Mouse (Mus musculus) myocyte (in vitro differentiated cells): ENCODE data around the gene Hydin.

Experiments used
- CEBPB ChIP-seq: IDR thresholded peaks from 2 replicates; pipeline ENCODE4 v1.6.1; 2011; ENCODE audit warnings: mild to moderate bottlenecking, moderate library complexity; ENCODE audit not compliant: poor library complexity, insufficient read depth, severe bottlenecking
- E2F4 ChIP-seq: IDR thresholded peaks from one replicate; pipeline ENCODE4 v1.6.1; 2011; ENCODE audit warnings: mild to moderate bottlenecking, control low read depth, moderate library complexity; ENCODE audit not compliant: insufficient read depth
- MYOG ChIP-seq, 3 experiments: IDR thresholded peaks; one replicate each; pipeline ENCODE4 v1.6.1; 2011; ENCODE audit warnings: control low read depth in 2 of 3, low read depth in 2 of 3, mild to moderate bottlenecking in 2 of 3; ENCODE audit not compliant: insufficient read length in 2 of 3, control insufficient read depth in 1 of 3, insufficient read depth in 1 of 3
- POLR2A ChIP-seq: IDR thresholded peaks from one replicate; pipeline ENCODE4 v1.6.1; 2011; ENCODE audit warnings: low read depth, mild to moderate bottlenecking, control low read depth, moderate library complexity; ENCODE audit not compliant: insufficient read length
- POLR2AphosphoS2 ChIP-seq: IDR thresholded peaks from one replicate; pipeline ENCODE4 v1.6.1; 2011; ENCODE audit warnings: low read depth, control low read depth; ENCODE audit not compliant: insufficient read length
- SRF ChIP-seq: IDR thresholded peaks from one replicate; pipeline ENCODE4 v1.6.1; 2011; ENCODE audit warnings: low read depth; ENCODE audit not compliant: control insufficient read depth, insufficient read length
- TCF12 ChIP-seq: IDR thresholded peaks from one replicate; pipeline ENCODE4 v1.6.1; 2011; ENCODE audit warnings: mild to moderate bottlenecking, control low read depth; ENCODE audit not compliant: poor library complexity, insufficient read depth, severe bottlenecking
- USF1 ChIP-seq: IDR thresholded peaks from one replicate; pipeline ENCODE4 v1.6.1; 2011; ENCODE audit warnings: low read depth, mild to moderate bottlenecking, control low read depth, moderate library complexity

GRCm38 (mm10) chr8:110500661-110501060 is 233.9 kb downstream of the Hydin start:
- TF ChIP-seq E2F4 (no peak), TCF12 (no peak), POLR2A (no peak), POLR2AphosphoS2 (no peak), MYOG (IDR thresholded peaks at IDR 0.05; ENCODE audit: control insufficient read depth in 1 of 3, insufficient read depth in 1 of 3, insufficient read length in 2 of 3, low read depth in 2 of 3) (no peak), SRF (no peak), USF1 (no peak), CEBPB (no peak)
